Mouse (Mus musculus): ENCODE results near the gene 6430571L13Rik. TPM values are rescaled to one million over a fixed set of nuclear protein-coding genes. Genes with fewer than 3 reads are reported as not detected.

The 6430571L13Rik gene
- polyA plus RNA-seq, 1 experiment from 2014 or later = 0.28 TPM

DNA sequence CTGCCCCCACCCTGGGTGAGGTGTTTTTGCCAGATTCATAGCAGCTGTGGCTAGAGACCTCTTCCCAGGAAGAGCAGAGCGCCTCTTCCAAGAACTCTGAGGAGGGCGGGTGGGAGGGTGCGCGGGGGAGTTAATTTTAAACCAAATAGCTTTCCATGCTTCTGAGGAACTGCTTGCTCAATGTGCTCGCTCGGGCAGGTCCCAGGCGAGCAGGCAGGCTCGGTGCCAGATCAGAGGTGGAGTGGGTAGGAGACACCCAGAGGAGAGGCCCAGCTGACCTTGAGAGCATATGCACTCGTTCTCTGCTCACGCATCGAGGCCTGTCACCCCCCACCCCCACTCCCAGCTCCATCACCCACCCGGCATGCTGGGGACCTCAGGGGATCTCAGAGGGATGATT, 32.5 kb upstream of the 6430571L13Rik start:
- Histone ChIP-seq H3K27ac (peak overlapping the region; percentile 90), H3K4me3 (replicated peaks) (no peak overlapping the region), H3K36me3 (no peaks in the 10 kb centered on the region), H3K9me3 (no peaks in the 10 kb centered on the region), H3K4me2 (peak overlapping the region; percentile 19; the same call in 1 of the 2 replicates), H3K27me3 (replicated peaks) (no peaks in the 10 kb centered on the region), H3K9ac (no peak overlapping the region), H3K4me1 (peaks cover 39% of the 10 kb centered on the region)
- peak; percentile 79 for ATAC-seq (ENCODE audit: insufficient read depth, low FRiP score, low read depth)
- WGBS = 40% methylated on average over 12 of the region's 12 CpGs

DNA sequence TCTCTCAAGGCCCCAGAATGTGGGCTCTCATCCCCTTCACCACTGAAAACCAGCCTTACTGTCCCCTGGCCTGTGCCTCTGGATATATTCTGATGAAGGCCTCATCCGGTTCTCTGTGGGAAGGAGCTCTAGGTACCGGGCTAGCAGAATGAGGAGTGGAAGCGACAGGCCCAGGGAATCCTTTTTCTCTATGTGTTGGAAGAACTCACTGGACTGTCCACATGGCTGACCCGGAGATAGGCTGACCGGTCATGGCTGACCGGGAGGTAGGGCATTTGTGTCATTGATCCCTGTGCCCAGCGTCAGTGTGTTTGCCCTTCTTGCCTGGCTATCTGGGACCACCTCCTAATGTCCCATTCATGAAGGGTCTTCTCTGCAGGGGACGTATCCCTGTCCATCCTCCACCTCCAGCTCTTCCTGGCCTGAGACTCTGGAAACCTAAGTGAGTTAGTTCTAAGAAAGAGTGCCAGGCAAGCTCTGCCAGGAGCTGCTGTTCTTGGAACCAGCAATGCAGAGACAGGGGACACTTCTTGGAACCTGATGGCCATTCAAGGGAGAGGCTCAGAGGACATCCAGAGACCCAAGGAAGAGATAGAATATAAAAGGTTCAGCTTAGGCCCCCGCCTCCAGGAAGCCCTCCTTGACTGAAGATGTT, 31.9 kb upstream of the 6430571L13Rik start:
- 79% methylated on average over 9 of the region's 9 CpGs for WGBS
- Histone ChIP-seq H3K27me3 (replicated peaks) (no peaks in the 10 kb centered on the region), H3K4me1 (peaks cover 43% of the 10 kb centered on the region), H3K27ac (peak overlapping the region; percentile 90), H3K9ac (no peak overlapping the region), H3K9me3 (no peaks in the 10 kb centered on the region), H3K36me3 (no peaks in the 10 kb centered on the region), H3K4me3 (replicated peaks) (no peak overlapping the region), H3K4me2 (no peak overlapping the region)
- ATAC-seq (ENCODE audit: insufficient read depth, low FRiP score, low read depth) = no peak

DNA sequence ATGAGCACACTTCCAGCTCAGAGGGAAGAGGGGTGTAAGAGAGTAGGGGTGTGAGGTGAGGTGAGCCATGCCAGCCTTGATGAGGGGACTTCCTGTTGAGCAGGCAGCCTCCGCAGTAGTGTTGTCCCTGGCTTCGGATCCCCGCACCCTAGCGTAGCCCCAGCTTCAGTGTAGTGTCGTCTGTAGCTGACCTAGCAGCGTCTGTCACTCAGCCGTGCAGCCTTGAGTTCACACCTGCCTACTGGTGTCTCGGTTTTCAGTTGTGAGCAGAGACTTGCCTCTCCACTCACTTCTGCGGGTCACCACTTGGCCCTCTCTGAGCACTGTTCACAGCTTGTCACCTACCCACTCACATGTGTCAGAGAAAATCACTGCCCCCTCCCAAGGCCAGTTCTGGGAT, 31.2 kb upstream of the 6430571L13Rik start:
- Histone ChIP-seq H3K27ac (no peak overlapping the region), H3K9me3 (no peaks in the 10 kb centered on the region), H3K4me1 (peaks cover 43% of the 10 kb centered on the region), H3K36me3 (no peaks in the 10 kb centered on the region), H3K27me3 (replicated peaks) (no peaks in the 10 kb centered on the region), H3K4me2 (no peak overlapping the region), H3K4me3 (replicated peaks) (no peak overlapping the region), H3K9ac (no peak overlapping the region)
- WGBS = 69% methylated on average over 9 of the region's 9 CpGs
- no peak for ATAC-seq (ENCODE audit: insufficient read depth, low FRiP score, low read depth)

DNA sequence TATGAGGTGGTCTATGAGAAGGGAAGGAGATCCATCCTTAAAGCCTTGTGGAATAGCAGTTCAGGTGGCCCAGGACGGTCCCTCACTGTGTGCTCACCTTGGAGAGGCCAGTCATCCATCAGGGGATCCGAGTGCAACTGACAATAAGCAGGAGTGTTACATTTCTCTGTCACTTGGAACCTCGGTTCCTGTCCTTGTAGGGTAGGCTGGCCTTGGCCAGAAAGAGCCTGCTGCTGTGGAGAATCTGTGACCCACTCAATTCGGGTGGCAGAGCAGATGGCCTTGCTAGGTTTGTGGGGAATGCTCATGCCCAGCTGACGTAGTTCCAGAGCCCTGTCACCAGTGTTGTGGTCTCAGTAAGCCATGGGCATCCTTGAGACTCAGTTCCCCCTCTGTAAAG, 30.8 kb upstream of the 6430571L13Rik start:
- no peaks in the 10 kb centered on the region for H3K9me3 ChIP-seq
- H3K36me3 ChIP-seq = no peaks in the 10 kb centered on the region
- WGBS = 52% methylated on average over 5 of the region's 5 CpGs
- H3K27ac ChIP-seq = no peak overlapping the region
- no peak for ATAC-seq (ENCODE audit: insufficient read depth, low FRiP score, low read depth)
- H3K4me3 ChIP-seq (replicated peaks) = no peak overlapping the region
- H3K4me2 ChIP-seq = no peak overlapping the region
- peaks cover 43% of the 10 kb centered on the region for H3K4me1 ChIP-seq
- no peak overlapping the region for H3K9ac ChIP-seq
- no peaks in the 10 kb centered on the region for H3K27me3 ChIP-seq (replicated peaks)

DNA sequence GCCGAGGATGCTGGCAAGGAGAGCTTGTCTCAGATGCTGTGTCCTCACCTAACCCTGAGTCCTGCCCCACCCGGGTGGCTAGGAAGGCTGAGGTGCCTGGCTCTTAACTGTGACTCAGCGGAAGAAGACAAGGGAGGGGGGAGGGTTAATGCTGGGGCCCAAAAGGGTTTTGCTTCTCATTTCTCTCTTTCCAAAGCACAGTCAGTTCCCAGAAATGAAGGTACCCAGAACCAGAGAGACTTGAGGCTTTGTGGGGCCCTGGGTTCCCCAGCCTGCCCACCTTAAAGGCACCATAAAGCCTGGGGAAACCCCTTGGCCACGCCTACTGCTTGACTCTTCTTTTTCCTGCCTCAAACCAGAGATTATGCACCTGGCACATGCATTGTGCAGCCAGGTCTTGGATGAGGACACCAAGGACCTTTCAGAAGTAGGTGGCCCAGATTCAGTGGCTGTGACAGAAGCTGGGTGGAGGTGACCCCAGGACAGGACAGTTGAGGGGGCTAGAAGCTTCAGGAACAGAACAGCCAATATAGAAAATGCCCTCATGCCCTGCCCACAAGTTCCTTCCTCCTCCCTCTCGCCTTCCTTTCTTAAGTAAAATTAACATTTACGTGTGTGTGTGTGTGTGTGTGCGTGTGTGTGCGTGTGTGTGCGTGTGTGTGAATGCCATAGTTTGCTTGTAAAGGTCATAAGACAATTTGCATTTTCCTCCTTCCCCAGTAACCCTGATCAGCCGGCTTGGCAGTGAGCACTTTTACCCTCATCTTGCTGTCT, 27.4 kb upstream of the 6430571L13Rik start:
- Histone ChIP-seq H3K9me3 (no peaks in the 10 kb centered on the region), H3K36me3 (no peaks in the 10 kb centered on the region), H3K27ac (peak overlapping the region; percentile 46; the same call in 1 of the 2 replicates), H3K4me2 (no peak overlapping the region), H3K4me1 (peaks cover 19% of the 10 kb centered on the region), H3K9ac (no peak overlapping the region), H3K4me3 (replicated peaks) (no peak overlapping the region), H3K27me3 (replicated peaks) (no peaks in the 10 kb centered on the region)
- WGBS = 48% methylated on average over 10 of the region's 10 CpGs
- ATAC-seq (ENCODE audit: insufficient read depth, low FRiP score, low read depth) = peak; percentile 33; the same call in 1 of the 2 replicates

DNA sequence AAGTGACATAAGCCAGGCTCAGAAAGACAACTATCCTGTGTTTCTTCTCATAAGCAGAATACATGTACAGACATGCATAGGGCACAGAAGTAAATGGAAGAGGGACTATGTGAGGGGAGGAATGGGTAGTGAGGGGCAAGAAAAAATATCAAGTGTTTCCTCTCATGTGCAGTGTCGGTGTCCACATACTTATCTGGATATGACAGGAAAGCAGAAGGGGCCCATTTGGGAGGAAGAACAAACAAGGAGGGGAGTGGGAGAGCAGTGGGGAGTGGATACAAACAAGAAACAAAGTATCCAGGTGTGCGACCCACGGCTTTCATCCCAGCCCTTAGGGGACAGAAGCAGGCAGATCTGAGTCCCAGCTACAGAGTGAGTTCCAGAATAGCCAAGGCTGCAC, 26.5 kb upstream of the 6430571L13Rik start:
- Histone ChIP-seq H3K4me2 (no peak overlapping the region), H3K36me3 (no peaks in the 10 kb centered on the region), H3K9ac (no peak overlapping the region), H3K4me1 (0 out of 2 replicates have a peak, but pooled peaks cover 12% of the 10 kb centered on the region), H3K27ac (no peak overlapping the region), H3K4me3 (replicated peaks) (no peak overlapping the region), H3K9me3 (no peaks in the 10 kb centered on the region), H3K27me3 (replicated peaks) (no peaks in the 10 kb centered on the region)
- no peak for ATAC-seq (ENCODE audit: insufficient read depth, low FRiP score, low read depth)
- WGBS = 66% methylated on average over 3 of the region's 3 CpGs

DNA sequence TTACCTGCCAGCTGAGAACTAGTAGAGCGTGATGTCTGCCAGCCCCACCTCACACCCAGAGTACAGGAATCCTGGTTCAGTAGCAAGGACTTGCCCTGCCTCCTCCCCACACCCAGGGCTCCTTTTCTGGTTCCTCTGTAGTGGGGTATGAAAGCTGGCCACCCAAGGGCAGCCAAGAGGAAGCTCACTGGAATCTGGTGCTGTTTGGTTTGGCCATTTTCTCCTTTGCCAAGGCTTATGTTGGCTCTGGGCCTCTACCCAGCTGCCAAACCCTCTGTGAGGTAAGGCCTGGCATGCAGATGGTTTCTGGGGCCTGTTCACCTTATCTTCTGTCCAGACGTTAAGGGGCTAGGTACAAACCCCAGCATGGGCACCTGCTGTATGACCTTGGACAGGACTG, 24.6 kb upstream of the 6430571L13Rik start:
- no peak overlapping the region for H3K4me2 ChIP-seq
- H3K27me3 ChIP-seq (replicated peaks) = no peaks in the 10 kb centered on the region
- H3K9me3 ChIP-seq = no peaks in the 10 kb centered on the region
- no peak overlapping the region for H3K9ac ChIP-seq
- H3K27ac ChIP-seq = no peak overlapping the region
- no peak overlapping the region for H3K4me3 ChIP-seq (replicated peaks)
- no peaks in the 10 kb centered on the region for H3K36me3 ChIP-seq
- ATAC-seq (ENCODE audit: insufficient read depth, low FRiP score, low read depth) = no peak
- WGBS = 70% methylated on average over 2 of the region's 2 CpGs
- 0 out of 2 replicates have a peak, but pooled peaks cover 8% of the 10 kb centered on the region for H3K4me1 ChIP-seq

DNA sequence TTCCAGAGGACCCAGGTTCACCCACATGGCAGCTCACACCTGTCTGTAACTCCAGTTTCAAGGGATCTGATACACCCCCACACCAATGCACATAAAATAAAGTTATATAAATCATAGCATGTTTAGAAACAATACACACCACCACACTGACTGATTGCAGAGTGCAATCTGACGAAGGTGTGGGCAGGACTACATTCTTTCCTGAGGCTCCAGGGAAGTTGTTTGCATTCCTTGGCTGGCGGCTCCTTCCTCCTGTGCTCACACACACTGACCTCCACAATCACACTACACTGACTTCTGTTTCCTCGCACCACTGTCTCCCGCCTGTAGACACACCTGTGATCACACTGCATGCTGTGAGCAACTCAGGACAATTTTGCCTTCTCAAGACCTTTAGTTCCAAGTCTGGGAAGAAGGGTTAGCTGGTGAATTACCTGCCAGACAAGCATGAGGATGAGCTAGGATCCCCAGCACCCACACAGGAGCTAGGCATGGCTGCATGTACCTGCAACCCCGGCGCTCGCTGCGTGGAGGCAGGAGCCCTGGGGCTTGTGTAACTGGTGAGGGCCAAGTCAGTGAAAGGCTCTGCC, 17.8 kb upstream of the 6430571L13Rik start:
- no peak overlapping the region for H3K4me2 ChIP-seq
- H3K27ac ChIP-seq = no peak overlapping the region
- H3K9ac ChIP-seq = no peak overlapping the region
- no peaks in the 10 kb centered on the region for H3K9me3 ChIP-seq
- ATAC-seq (ENCODE audit: insufficient read depth, low FRiP score, low read depth) = no peak
- 64% methylated on average over 8 of the region's 8 CpGs for WGBS
- H3K4me1 ChIP-seq = 0 out of 2 replicates have a peak, but pooled peaks cover 5% of the 10 kb centered on the region
- no peaks in the 10 kb centered on the region for H3K36me3 ChIP-seq
- no peaks in the 10 kb centered on the region for H3K27me3 ChIP-seq (replicated peaks)
- no peak overlapping the region for H3K4me3 ChIP-seq (replicated peaks)

DNA sequence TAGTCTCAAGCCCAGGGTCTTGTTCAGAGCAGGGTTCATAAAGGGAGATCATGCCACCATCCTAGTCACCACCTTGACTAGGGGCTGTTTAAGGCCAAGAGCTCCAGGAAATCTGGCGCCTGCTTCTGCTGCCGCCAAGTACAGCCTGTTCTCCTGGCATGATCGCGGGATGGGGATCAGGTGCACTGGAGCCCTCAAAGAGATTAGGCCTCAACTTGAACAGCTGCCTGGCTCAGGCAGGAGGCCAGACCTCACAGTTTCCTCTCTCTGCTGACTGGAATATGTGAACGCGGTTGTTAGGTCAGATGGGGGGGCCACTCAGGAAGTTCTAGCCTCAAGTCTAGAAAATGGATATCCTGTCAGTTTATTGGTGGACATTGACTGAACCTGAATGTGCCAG, 16.8 kb upstream of the 6430571L13Rik start:
- Histone ChIP-seq H3K36me3 (no peaks in the 10 kb centered on the region), H3K4me3 (replicated peaks) (no peak overlapping the region), H3K4me1 (0 out of 2 replicates have a peak, but pooled peaks cover 5% of the 10 kb centered on the region), H3K27me3 (replicated peaks) (no peaks in the 10 kb centered on the region), H3K9me3 (no peaks in the 10 kb centered on the region), H3K4me2 (no peak overlapping the region), H3K27ac (no peak overlapping the region), H3K9ac (no peak overlapping the region)
- 0 out of 2 replicates have a peak, but pooled peaks have one; percentile 37 for ATAC-seq (ENCODE audit: insufficient read depth, low FRiP score, low read depth)
- 66% methylated on average over 6 of the region's 6 CpGs for WGBS

DNA sequence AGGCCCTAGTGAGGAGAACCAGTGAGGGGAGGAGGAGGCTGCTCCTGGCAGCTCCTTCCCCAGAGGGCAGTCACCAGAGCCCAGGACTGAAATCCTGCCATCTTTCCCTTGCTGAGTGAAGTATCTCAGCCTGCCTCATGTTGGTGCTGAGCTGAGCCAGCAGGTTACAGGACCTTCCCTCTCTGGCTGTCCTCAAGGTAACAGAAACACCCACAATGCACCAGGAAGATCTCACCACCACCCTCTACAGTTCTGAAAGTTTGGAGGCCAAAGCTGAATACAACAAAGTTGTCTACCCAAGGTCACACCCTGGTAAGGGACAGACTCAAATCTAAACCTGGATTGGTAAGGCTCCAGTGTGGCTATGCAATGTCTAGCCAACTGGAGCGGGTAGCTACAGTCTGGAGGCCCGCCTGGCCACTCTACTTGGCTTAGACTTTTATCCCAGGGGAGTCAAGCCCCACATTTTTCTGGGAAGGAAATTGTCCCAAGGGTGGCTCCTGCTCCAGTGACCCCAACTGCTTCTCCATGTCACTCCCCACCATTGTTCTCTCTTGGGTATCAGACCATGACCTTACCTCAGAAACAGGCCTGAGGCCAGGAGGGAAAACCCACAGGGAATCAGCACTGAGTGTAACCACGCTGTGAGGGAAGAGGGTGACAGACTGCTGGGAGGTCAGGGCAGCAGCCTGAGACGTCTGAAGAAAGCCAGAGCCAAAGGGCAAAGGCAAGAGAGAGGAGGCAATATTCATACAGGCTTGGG, 15.4 kb upstream of the 6430571L13Rik start:
- H3K4me2 ChIP-seq = no peak overlapping the region
- H3K4me3 ChIP-seq (replicated peaks) = no peak overlapping the region
- H3K27ac ChIP-seq = no peak overlapping the region
- no peak for ATAC-seq (ENCODE audit: insufficient read depth, low FRiP score, low read depth)
- WGBS = 68% methylated on average over 4 of the region's 4 CpGs
- no peaks in the 10 kb centered on the region for H3K36me3 ChIP-seq
- H3K27me3 ChIP-seq (replicated peaks) = no peaks in the 10 kb centered on the region
- 0 out of 2 replicates have a peak, but pooled peaks cover 5% of the 10 kb centered on the region for H3K4me1 ChIP-seq
- H3K9me3 ChIP-seq = no peaks in the 10 kb centered on the region
- no peak overlapping the region for H3K9ac ChIP-seq

DNA sequence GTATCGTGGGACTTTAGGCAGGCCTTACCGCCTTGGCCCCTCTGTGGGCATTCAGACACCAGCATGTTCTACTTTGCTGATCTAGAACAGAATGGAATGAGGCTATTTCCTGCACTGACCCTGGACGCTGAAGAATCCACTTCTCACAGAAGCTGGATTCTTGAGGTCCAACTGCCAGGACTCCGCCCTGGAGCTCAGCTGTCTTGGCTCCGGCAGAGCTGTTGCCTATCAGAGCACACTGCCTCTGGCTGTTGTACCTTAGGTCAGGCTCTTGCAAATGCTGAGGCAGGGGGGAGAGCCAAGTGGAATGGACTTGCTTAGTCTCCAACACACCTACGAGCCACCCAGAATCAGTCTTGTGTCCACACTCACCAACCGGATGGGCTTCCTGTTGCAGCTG, 14.5 kb upstream of the 6430571L13Rik start:
- H3K9ac ChIP-seq = no peak overlapping the region
- H3K9me3 ChIP-seq = no peaks in the 10 kb centered on the region
- H3K4me1 ChIP-seq = 0 out of 2 replicates have a peak, but pooled peaks cover 5% of the 10 kb centered on the region
- H3K27ac ChIP-seq = no peak overlapping the region
- no peaks in the 10 kb centered on the region for H3K27me3 ChIP-seq (replicated peaks)
- 74% methylated on average over 7 of the region's 7 CpGs for WGBS
- no peaks in the 10 kb centered on the region for H3K36me3 ChIP-seq
- ATAC-seq (ENCODE audit: insufficient read depth, low FRiP score, low read depth) = no peak
- H3K4me3 ChIP-seq (replicated peaks) = no peak overlapping the region
- H3K4me2 ChIP-seq = no peak overlapping the region

Measured in stomach, embryonic 15.5 days (tissue).